Mouse (Mus musculus): ENCODE results near the gene Scube1. TPM values are rescaled to one million over a fixed set of nuclear protein-coding genes. Genes with fewer than 3 reads are reported as not detected.

The Scube1 gene
- polyA plus RNA-seq, 2 experiments = 13.9 to 31.2 TPM

DNA sequence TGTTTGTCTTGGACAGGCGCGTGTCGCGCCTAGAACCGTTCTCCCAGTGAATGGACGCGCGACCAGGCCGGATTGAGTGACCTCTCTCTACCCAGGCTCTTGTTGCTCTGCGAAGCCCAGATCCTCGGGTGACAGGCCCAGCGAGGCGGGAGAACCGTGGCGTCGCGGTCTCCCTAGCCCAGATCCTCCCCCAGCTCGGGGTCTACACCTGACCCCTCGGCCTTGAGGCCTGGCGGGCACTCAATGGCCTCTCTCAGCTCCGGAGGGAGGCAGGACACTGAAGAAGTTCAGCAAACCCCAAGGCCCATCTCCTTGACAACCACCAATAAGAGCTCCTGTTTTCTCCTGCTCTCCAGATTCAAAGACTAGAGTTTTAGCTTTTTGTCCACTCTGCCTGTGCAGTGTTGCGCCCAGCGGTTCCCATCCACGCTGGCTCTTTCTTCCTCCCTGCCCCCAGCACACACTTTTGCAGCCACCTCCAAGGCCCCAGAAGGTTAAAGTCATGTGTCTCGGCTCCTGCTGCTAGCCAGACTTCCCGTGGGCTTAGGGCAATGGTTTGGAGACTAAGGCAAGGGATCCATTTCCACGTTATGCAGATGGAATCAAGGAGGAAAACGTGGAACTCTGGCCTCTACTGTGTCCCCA lies 857 bp upstream of the Scube1 start:
- DNase-seq (ENCODE audit: low spot score) = no peak
- WGBS = 20% methylated on average over 28 of the region's 28 CpGs
- peaks cover 35% of the 10 kb centered on the region for H3K27me3 ChIP-seq (ENCODE audit: control insufficient read depth, insufficient read depth, low read length)

DNA sequence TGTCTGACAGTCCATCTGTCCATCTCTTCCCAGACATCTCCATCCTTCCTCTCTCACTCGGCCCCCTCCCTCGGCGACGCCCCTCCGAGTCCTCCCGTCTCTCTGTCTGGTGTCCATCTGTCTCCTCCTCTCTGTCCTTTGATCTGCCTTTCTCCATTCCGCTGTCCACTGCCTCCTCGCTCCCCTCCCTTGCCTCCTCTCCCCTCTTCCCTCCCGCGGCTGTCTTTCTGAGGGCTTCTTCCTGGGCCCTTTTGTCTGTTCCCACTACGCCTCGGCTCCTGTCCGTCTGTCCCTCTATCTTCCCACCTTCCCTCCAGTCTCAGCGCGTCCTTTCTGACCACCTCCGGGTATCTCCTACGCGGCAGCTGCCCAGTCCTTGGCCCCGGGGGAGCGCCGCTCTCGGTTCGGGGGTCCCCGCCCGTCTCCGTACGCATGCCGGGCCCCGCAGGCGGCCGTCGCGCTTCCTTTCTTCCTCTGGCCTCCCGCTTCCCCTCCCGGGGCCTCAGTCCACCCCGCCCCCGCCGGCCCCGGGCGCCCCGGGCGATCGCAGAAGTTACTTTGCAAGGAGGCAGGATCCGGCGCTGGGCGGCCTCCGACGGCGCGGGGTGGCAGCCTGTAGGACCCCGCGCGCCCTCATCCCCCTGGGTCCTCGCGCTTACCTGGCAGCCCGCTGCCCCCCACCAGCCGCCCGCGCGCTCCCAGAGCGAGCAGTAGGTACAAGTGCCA lies 498 bp downstream of the Scube1 start:
- no peak; the same call in 1 of the 2 replicates for ATAC-seq (ENCODE audit: low FRiP score, low read depth)

More for the DNA sequence above, 857 bp upstream of the Scube1 start:
- Histone ChIP-seq H3K4me3 (replicated peaks; ENCODE audit: low read length) (peak overlapping the region; percentile 68), H3K27ac (replicated peaks; ENCODE audit: low read depth, low read length) (no peak overlapping the region), H3K36me3 (ENCODE audit: control insufficient read depth, insufficient read depth, low read length) (no peaks in the 10 kb centered on the region), H3K4me2 (replicated peaks; ENCODE audit: low read depth, low read length, severe bottlenecking) (peak overlapping the region; percentile 96; the same call in 1 of the 2 replicates), H3K9ac (ENCODE audit: low read depth, low read length, severe bottlenecking) (no peak overlapping the region), H3K9me3 (ENCODE audit: control insufficient read depth, low read length) (no peaks in the 10 kb centered on the region), H3K4me1 (ENCODE audit: control insufficient read depth, insufficient read depth, low read length) (peaks cover 11% of the 10 kb centered on the region; the same call in 1 of the 2 replicates)
- no peak for TF ChIP-seq POLR2A (IDR thresholded peaks at IDR 0.05; ENCODE audit: borderline replicate concordance, extremely low read depth, insufficient read depth, insufficient read length)
- no peak for ATAC-seq (ENCODE audit: low FRiP score, low read depth)

DNA sequence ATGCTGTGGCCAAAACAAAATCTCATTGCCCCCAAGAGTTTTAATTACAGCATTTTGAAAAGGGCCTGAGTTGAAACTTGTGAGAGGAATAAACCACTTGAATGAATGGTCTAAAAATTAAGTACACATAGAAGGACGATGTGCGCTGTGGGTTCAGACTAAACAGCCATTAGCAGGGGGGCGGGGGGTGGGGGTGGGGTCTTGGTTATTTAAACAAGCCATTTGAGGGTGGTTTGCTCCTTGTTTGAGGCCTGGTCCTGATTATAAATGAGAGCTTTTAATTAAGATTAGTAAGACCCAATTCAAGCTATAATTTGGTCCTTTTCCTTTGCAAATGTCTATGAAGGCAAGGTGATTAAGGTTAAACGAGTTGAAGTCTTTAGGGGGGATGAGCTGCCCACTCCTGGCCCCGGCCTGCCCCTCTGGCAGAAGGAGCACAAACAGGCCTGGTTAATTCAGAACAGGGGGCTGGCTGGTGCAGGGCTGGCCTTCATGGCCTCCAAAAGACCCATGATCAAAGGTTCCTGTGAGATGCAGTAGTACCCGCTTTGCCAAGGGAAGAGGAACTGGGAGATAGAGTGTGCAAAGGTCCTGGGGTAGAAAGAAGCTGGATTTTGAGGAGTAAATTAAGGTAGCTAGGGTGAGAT lies 9.1 kb downstream of the Scube1 start:
- DNase-seq (ENCODE audit: low spot score) = no peak
- no peaks in the 10 kb centered on the region for H3K4me1 ChIP-seq (ENCODE audit: control insufficient read depth, insufficient read depth, low read length)
- WGBS = 24% methylated on average over 6 of the region's 6 CpGs

More for the DNA sequence above, 498 bp downstream of the Scube1 start:
- Histone ChIP-seq H3K4me2 (replicated peaks; ENCODE audit: low read depth, low read length, severe bottlenecking) (peak overlapping the region; percentile 96), H3K4me3 (replicated peaks; ENCODE audit: low read length) (peak overlapping the region; percentile 68), H3K36me3 (ENCODE audit: control insufficient read depth, insufficient read depth, low read length) (no peaks in the 10 kb centered on the region), H3K9me3 (ENCODE audit: control insufficient read depth, low read length) (no peaks in the 10 kb centered on the region), H3K27ac (replicated peaks; ENCODE audit: low read depth, low read length) (no peak overlapping the region), H3K4me1 (ENCODE audit: control insufficient read depth, insufficient read depth, low read length) (peaks cover 11% of the 10 kb centered on the region; the same call in 1 of the 2 replicates), H3K27me3 (ENCODE audit: control insufficient read depth, insufficient read depth, low read length) (peaks cover 35% of the 10 kb centered on the region), H3K9ac (ENCODE audit: low read depth, low read length, severe bottlenecking) (peak overlapping the region; percentile 61)
- no peak for TF ChIP-seq POLR2A (IDR thresholded peaks at IDR 0.05; ENCODE audit: borderline replicate concordance, extremely low read depth, insufficient read depth, insufficient read length)
- no peak for DNase-seq (ENCODE audit: low spot score)
- WGBS = 3% methylated on average over 53 of the region's 61 CpGs

DNA sequence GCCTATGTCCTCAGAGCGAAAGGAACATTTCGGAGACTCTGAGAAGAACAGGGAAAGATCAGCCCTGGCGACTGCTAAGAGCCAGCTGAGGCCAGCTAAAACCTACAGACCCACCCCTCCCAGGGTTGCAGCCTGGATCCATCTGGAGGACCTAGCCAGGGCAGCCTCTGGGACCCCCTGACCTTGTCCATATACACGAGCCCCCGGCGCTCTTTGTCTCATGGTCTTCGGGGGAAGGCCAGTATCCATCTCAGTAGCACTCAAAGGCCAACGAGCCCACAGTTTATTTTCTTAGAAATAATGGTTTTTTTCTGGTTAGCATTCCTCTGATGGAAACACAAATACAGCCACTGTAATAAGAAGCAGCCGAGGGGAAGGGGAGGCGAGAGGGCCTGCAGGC lies 12.0 kb downstream of the Scube1 start:
- no peak for TF ChIP-seq POLR2A (IDR thresholded peaks at IDR 0.05; ENCODE audit: borderline replicate concordance, extremely low read depth, insufficient read depth, insufficient read length)
- DNase-seq (ENCODE audit: low spot score) (no peak), ATAC-seq (ENCODE audit: low FRiP score, low read depth) (no peak)
- Histone ChIP-seq H3K36me3 (ENCODE audit: control insufficient read depth, insufficient read depth, low read length) (no peaks in the 10 kb centered on the region), H3K9me3 (ENCODE audit: control insufficient read depth, low read length) (no peaks in the 10 kb centered on the region), H3K9ac (ENCODE audit: low read depth, low read length, severe bottlenecking) (no peak overlapping the region), H3K27me3 (ENCODE audit: control insufficient read depth, insufficient read depth, low read length) (no peaks in the 10 kb centered on the region), H3K4me3 (replicated peaks; ENCODE audit: low read length) (no peak overlapping the region), H3K4me2 (replicated peaks; ENCODE audit: low read depth, low read length, severe bottlenecking) (no peak overlapping the region), H3K4me1 (ENCODE audit: control insufficient read depth, insufficient read depth, low read length) (0 out of 2 replicates have a peak, but pooled peaks cover 4% of the 10 kb centered on the region), H3K27ac (replicated peaks; ENCODE audit: low read depth, low read length) (no peak overlapping the region)
- 68% methylated on average over 10 of the region's 10 CpGs for WGBS

More for the DNA sequence above, 9.1 kb downstream of the Scube1 start:
- TF ChIP-seq POLR2A (IDR thresholded peaks at IDR 0.05; ENCODE audit: borderline replicate concordance, extremely low read depth, insufficient read depth, insufficient read length) = no peak
- H3K27me3 ChIP-seq (ENCODE audit: control insufficient read depth, insufficient read depth, low read length) = no peaks in the 10 kb centered on the region
- no peak overlapping the region for H3K9ac ChIP-seq (ENCODE audit: low read depth, low read length, severe bottlenecking)
- H3K36me3 ChIP-seq (ENCODE audit: control insufficient read depth, insufficient read depth, low read length) = peaks cover 3% of the 10 kb centered on the region; the same call in 1 of the 2 replicates
- no peak overlapping the region for H3K4me2 ChIP-seq (replicated peaks; ENCODE audit: low read depth, low read length, severe bottlenecking)
- H3K4me3 ChIP-seq (replicated peaks; ENCODE audit: low read length) = no peak overlapping the region
- no peak for ATAC-seq (ENCODE audit: low FRiP score, low read depth)
- no peaks in the 10 kb centered on the region for H3K9me3 ChIP-seq (ENCODE audit: control insufficient read depth, low read length)
- H3K27ac ChIP-seq (replicated peaks; ENCODE audit: low read depth, low read length) = no peak overlapping the region

DNA sequence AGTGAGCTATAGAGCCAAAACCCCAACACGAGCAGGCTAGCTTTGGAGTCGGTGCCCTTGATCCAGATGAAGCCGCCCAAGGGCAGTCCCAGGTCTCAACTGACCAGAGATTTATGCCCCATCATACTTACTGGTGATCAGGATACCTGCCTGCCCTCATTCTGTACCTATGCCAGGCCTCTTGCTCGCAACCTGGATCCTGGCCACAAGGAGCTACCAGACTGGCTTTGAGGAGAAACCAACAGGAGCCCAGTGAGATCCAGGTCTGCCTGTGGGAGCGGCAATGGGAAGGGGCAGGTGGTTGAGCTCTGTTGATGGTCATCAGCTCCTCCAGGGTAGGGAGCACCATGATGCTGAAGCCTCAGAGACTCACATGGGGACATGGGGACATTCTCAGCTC lies 12.5 kb downstream of the Scube1 start:
- no peak overlapping the region for H3K27ac ChIP-seq (replicated peaks; ENCODE audit: low read depth, low read length)
- H3K9me3 ChIP-seq (ENCODE audit: control insufficient read depth, low read length) = no peaks in the 10 kb centered on the region
- H3K27me3 ChIP-seq (ENCODE audit: control insufficient read depth, insufficient read depth, low read length) = no peaks in the 10 kb centered on the region
- WGBS = 72% methylated on average over 5 of the region's 5 CpGs
- ATAC-seq (ENCODE audit: low FRiP score, low read depth) (no peak), DNase-seq (ENCODE audit: low spot score) (no peak)
- TF ChIP-seq POLR2A (IDR thresholded peaks at IDR 0.05; ENCODE audit: borderline replicate concordance, extremely low read depth, insufficient read depth, insufficient read length) = no peak
- H3K4me1 ChIP-seq (ENCODE audit: control insufficient read depth, insufficient read depth, low read length) = 0 out of 2 replicates have a peak, but pooled peaks cover 5% of the 10 kb centered on the region
- H3K4me3 ChIP-seq (replicated peaks; ENCODE audit: low read length) = no peak overlapping the region
- H3K36me3 ChIP-seq (ENCODE audit: control insufficient read depth, insufficient read depth, low read length) = no peaks in the 10 kb centered on the region
- H3K4me2 ChIP-seq (replicated peaks; ENCODE audit: low read depth, low read length, severe bottlenecking) = no peak overlapping the region
- no peak overlapping the region for H3K9ac ChIP-seq (ENCODE audit: low read depth, low read length, severe bottlenecking)

Measured in limb, embryonic 14.5 days (tissue).